Mouse (Mus musculus) CH12.LX (cell line): ENCODE results near the gene Nid1. TPM values are rescaled to one million over a fixed set of nuclear protein-coding genes. Genes with fewer than 3 reads are reported as not detected.

ENCODE experiments used
- DNase-seq: peaks from one replicate; pipeline ENCODE4 v3.0.0-alpha.2; 2013; ENCODE audit errors: extremely low read depth
- H3K27ac ChIP-seq: 2 replicates; pipeline ENCODE4 v1.5.1; 2012; ENCODE audit warnings: low read depth, mild to moderate bottlenecking, control low read depth, moderate library complexity; ENCODE audit not compliant: insufficient read depth
- H3K27me3 ChIP-seq: replicated peaks from 2 replicates; pipeline ENCODE3; 2012; ENCODE audit warnings: inconsistent platforms
- H3K36me3 ChIP-seq, 2 experiments: replicated peaks in 1 of 2; 2 replicates each; pipeline versions ENCODE3 to v1.6.1; 2012; ENCODE audit warnings: inconsistent platforms in 1 of 2, low read length in 1 of 2, mild to moderate bottlenecking in 1 of 2, mixed read lengths in 1 of 2, moderate library complexity in 1 of 2; ENCODE audit not compliant: control insufficient read depth in 1 of 2, insufficient read depth in 1 of 2
- H3K4me1 ChIP-seq, 2 experiments: 2 replicates each; pipeline ENCODE4 v1.6.1; 2012; ENCODE audit warnings: inconsistent platforms in 1 of 2, moderate library complexity in 1 of 2; ENCODE audit not compliant: insufficient read depth in 2 of 2, control insufficient read depth in 1 of 2
- H3K4me2 ChIP-seq: 2 replicates; pipeline ENCODE4 v1.6.1; 2012; ENCODE audit warnings: low read depth, mild to moderate bottlenecking, control low read depth; ENCODE audit not compliant: poor library complexity, insufficient read depth, severe bottlenecking
- H3K4me3 ChIP-seq, 3 experiments: fragments of 150-350 bp in 1 of 3; sonication (generic) in 1 of 3; replicated peaks in 1 of 3; 2 replicates each; pipeline versions ENCODE3 to v1.5.1; 2011 to 2012; ENCODE audit warnings: low read depth in 2 of 3, low read length in 2 of 3, mild to moderate bottlenecking in 2 of 3, moderate library complexity in 2 of 3, control low read depth in 1 of 3, improper control_type of control experiment in 1 of 3, inconsistent platforms in 1 of 3, mixed read lengths in 1 of 3; ENCODE audit not compliant: poor library complexity in 1 of 3
- H3K79me2 ChIP-seq: replicated peaks from 2 replicates; pipeline ENCODE4 v1.6.1; 2012; ENCODE audit warnings: mild to moderate bottlenecking, moderate library complexity; ENCODE audit not compliant: control insufficient read depth, poor library complexity, insufficient read depth, severe bottlenecking; ENCODE audit errors: extremely low read depth
- H3K9ac ChIP-seq: 2 replicates; pipeline ENCODE4 v1.6.1; 2012; ENCODE audit warnings: low read depth, mild to moderate bottlenecking, control low read depth, moderate library complexity; ENCODE audit not compliant: insufficient read depth
- H3K9me3 ChIP-seq: replicated peaks from 2 replicates; pipeline ENCODE3; 2012; ENCODE audit warnings: low read length, inconsistent platforms, mixed read lengths
- EP300 ChIP-seq: IDR thresholded peaks from 2 replicates; pipeline ENCODE4 v1.6.1; 2011; ENCODE audit warnings: low read length, improper control_type of control experiment
- ETS1 ChIP-seq: conservative IDR thresholded peaks from 2 replicates; pipeline ENCODE4 v1.6.1; 2012; ENCODE audit warnings: low read depth, mild to moderate bottlenecking, inconsistent platforms, low read length, improper control_type of control experiment, moderate library complexity
- JUND ChIP-seq: conservative IDR thresholded peaks from 2 replicates; pipeline ENCODE4 v1.6.1; 2011; ENCODE audit warnings: low read depth, low read length, improper control_type of control experiment
- MAFK ChIP-seq: IDR thresholded peaks from 2 replicates; pipeline ENCODE4 v1.6.1; 2011; ENCODE audit warnings: low read length, improper control_type of control experiment; ENCODE audit not compliant: insufficient replicate concordance
- MAZ ChIP-seq: IDR thresholded peaks from 2 replicates; pipeline ENCODE4 v1.6.1; 2012; ENCODE audit warnings: low read depth, mild to moderate bottlenecking, inconsistent platforms, low read length, improper control_type of control experiment, moderate library complexity
- MXI1 ChIP-seq: IDR thresholded peaks from 2 replicates; pipeline ENCODE4 v1.6.1; 2011; ENCODE audit warnings: mild to moderate bottlenecking, low read depth, low read length, improper control_type of control experiment
- MYC ChIP-seq: IDR thresholded peaks from 2 replicates; pipeline ENCODE4 v1.6.1; 2011; ENCODE audit warnings: low read depth, mild to moderate bottlenecking, improper control_type of control experiment, low read length
- SMC3 ChIP-seq: IDR thresholded peaks from 2 replicates; pipeline ENCODE4 v1.6.1; 2011; ENCODE audit warnings: low read depth, low read length, improper control_type of control experiment
- ZC3H11A ChIP-seq: IDR thresholded peaks from 2 replicates; pipeline ENCODE4 v1.6.1; 2012; ENCODE audit warnings: low read depth, mild to moderate bottlenecking, inconsistent platforms, low read length, improper control_type of control experiment
- dilution Hi-C: fragments of 300-500 bp; cut with MboI; formaldehyde crosslinking; loops from 2 replicates; pipeline ENCODE4 v1.14.3; 2020; ENCODE audit warnings: low sequenced_read_pairs; ENCODE audit not compliant: extremely low pct_unique_long_range_greater_than_20kb, extremely low pct_ligation_motif_present
- in situ Hi-C: fragments of 300-500 bp; cut with MboI; formaldehyde crosslinking; loops from 3 replicates; pipeline ENCODE4 v1.14.3; 2019; ENCODE audit warnings: low sequenced_read_pairs, low pct_ligation_motif_present, low pct_unique_long_range_greater_than_20kb, mixed read lengths
- polyA plus RNA-seq: library from polyadenylated mRNA; unstranded; fragments of >175 nt; gene quantifications from 2 replicates; pipeline ENCODE4 v1.2.1, GENCODE M21; 2012; ENCODE audit warnings: low read depth; ENCODE audit not compliant: insufficient read length
- total RNA-seq, 2 experiments: library from RNA; depleted of rRNA; stranded (reverse); fragments of 300-350 nt in 1 of 2; fragments of >200 nt in 1 of 2; gene quantifications; 2 replicates each; pipeline ENCODE4 v1.2.3; 2012 to 2014

The Nid1 gene
- total and polyA plus RNA-seq, 3 experiments: 0.30 to 0.94 (median 0.38) TPM

DNA sequence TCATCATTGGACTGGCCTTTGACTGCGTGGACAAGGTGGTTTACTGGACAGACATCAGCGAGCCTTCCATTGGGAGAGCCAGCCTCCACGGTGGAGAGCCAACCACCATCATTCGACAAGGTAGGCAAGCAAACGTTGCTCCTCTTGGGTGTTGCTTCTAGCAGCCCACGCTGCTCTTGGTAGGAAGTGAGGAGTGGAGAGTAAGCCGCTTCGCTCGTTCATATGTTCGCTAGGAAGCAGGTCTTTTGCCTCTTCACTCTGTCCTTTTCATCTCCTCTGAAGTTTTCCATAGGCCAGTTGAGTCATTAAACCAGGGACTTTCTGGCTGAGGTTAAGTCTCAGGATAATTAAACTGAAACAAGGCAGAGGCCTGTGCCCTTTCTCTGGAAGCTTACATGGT is 65.1 kb downstream of the Nid1 start:
- in situ Hi-C loops: loop anchor here (25.0 kb wide), 1 partner anchor 110 kb away; no protein-coding TSS in a partner anchor
- Histone ChIP-seq H3K36me3 (no peaks in the 10 kb centered on the region), H3K27me3 (no peaks in the 10 kb centered on the region), H3K9ac (no peak overlapping the region), H3K4me2 (no peak overlapping the region)
- no peak for TF ChIP-seq MYC
- TF ChIP-seq, all 38 proteins: peak for 0
- Histone ChIP-seq H3K4me1 (peaks cover 3 to 5% of the 10 kb centered on the region in 2 experiments; a peak in 1 of 4 replicates), H3K79me2 (no peaks in the 10 kb centered on the region), H3K27ac (no peak overlapping the region), H3K4me3 (no peak overlapping the region), H3K9me3 (no peaks in the 10 kb centered on the region)
- no peak for DNase-seq
- dilution Hi-C loops: no loop called here

DNA sequence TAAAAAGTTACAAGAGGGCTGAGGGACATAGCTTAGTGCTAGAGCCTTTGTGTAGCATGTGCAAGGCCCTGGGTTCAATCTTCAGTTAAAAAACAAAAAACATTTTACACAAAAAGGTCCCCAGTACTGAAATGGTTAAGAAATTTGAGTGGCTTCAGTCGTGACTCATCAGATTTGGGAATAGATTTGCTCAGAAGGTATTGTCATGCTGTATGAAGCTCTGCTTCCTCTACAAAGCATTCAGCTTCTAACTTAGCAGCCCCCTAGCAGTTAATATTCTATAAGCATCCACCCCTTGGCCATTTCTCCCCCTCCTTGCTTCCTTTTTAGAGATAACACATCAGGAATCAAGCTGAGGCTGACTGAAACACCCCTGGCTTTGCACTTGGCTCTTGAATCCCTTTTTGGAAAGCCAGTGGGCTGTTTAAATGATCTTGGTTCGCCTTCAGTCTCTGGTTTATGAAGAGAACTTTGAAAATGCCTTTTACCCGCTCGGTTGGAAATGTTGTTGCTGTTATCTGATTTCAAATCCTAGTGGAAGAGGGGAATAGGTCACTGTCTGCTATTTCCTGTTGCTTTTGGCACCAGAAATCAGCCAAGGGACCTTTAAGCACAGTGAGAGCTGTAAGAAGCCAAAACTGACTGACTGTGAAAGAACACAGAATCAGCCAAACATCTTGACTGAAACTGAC is 66.5 kb downstream of the Nid1 start:
- no peak overlapping the region for H3K4me2 ChIP-seq
- DNase-seq: no peak
- no peak for TF ChIP-seq EP300
- TF ChIP-seq MXI1: no peak
- TF ChIP-seq SMC3: no peak
- TF ChIP-seq JUND: no peak
- no peak for TF ChIP-seq MAZ
- no peak for TF ChIP-seq ETS1
- TF ChIP-seq MAFK: no peak
- H3K36me3 ChIP-seq: no peaks in the 10 kb centered on the region
- H3K9me3 ChIP-seq: no peaks in the 10 kb centered on the region
- H3K4me1 ChIP-seq: peaks cover 3 to 5% of the 10 kb centered on the region in 2 experiments; a peak in 1 of 4 replicates
- H3K27ac ChIP-seq: no peak overlapping the region
- H3K4me3 ChIP-seq: no peak overlapping the region
- in situ Hi-C loops (loop anchor here (25.0 kb wide), 1 partner anchor 108 kb away; no protein-coding TSS in a partner anchor), dilution Hi-C loops (no loop called here)
- H3K27me3 ChIP-seq: no peaks in the 10 kb centered on the region
- no peaks in the 10 kb centered on the region for H3K79me2 ChIP-seq
- no peak overlapping the region for H3K9ac ChIP-seq

DNA sequence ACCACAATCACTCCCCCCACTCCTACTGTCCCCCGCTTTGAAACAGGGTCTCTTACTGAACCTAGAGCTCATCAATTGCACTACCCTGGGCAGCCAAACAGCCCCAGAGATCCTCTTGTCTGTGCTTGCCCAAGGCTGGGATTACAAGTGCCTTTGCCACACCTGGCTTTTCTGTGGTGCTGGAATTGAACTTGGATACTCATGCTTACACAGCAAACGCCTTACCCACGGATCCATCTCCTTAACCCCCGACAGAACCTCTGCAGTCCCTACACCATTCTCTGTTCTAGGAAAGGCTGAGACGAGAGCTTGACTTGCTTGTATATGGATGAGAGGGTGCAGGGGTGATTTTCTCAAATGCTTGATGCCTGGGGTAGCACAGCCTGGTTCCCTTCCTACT is 67.7 kb downstream of the Nid1 start:
- Histone ChIP-seq H3K27me3 (no peaks in the 10 kb centered on the region), H3K79me2 (no peaks in the 10 kb centered on the region), H3K27ac (no peak overlapping the region)
- in situ Hi-C loops: loop anchor here (25.0 kb wide), 1 partner anchor 107 kb away; no protein-coding TSS in a partner anchor
- TF ChIP-seq ZC3H11A: no peak
- TF ChIP-seq, all 38 proteins: peak for 0
- DNase-seq: no peak
- dilution Hi-C loops: no loop called here
- H3K9me3 ChIP-seq: no peaks in the 10 kb centered on the region
- no peaks in the 10 kb centered on the region for H3K36me3 ChIP-seq
- no peak overlapping the region for H3K4me2 ChIP-seq
- peaks cover 3 to 4% of the 10 kb centered on the region in 2 experiments; a peak in 1 of 4 replicates for H3K4me1 ChIP-seq
- no peak overlapping the region for H3K4me3 ChIP-seq
- H3K9ac ChIP-seq: no peak overlapping the region
